Comparison of ENCODE assay signal across 8 mouse cellular contexts in genomic region chr11:23665798-23666501, GRCm38 (mm10). TPM values are rescaled to one million over a fixed set of nuclear protein-coding genes. Genes with fewer than 3 reads are reported as not detected.
DNase-seq lines count a peak whose midpoint lies in the region; ATAC-seq and TF ChIP-seq lines count a peak whose summit lies in the region.

Gene Pex13, minus strand, starts transcription at chr11:23665959.

- H3K4me1 ChIP-seq in hindbrain, embryonic 10.5 days (replicated peaks), result peaks cover 16% of the 10 kb centered on the region
- H3K4me1 ChIP-seq in lung, postnatal 0 days (ENCODE audit: insufficient read depth, low read depth, low read length), result peaks cover 3% of the 10 kb centered on the region; the same call in 1 of the 2 replicates

- no peak for TF ChIP-seq EP300 in lung, postnatal 0 days (IDR thresholded peaks at IDR 0.05)

- under 1% methylated on average over 49 of the region's 49 CpGs for whole genome bisulfite sequencing in hindbrain, embryonic 10.5 days
- under 1% methylated on average over 49 of the region's 49 CpGs for WGBS in lung, postnatal 0 days

- H3K27ac ChIP-seq in hindbrain, embryonic 10.5 days, result peak within 1 kb of the TSS; percentile 93
- H3K27ac ChIP-seq in lung, postnatal 0 days (ENCODE audit: low read length), result peak within 1 kb of the TSS; percentile 98

- TF ChIP-seq CTCF in lung, postnatal 0 days (IDR thresholded peaks at IDR 0.05), result peak; percentile 17; the same call in 1 of the 2 replicates

- peak within 1 kb of the TSS; percentile 83 for H3K9ac ChIP-seq in lung, postnatal 0 days (replicated peaks; ENCODE audit: low read depth)

- peak within 1 kb of the TSS; percentile 79 for H3K4me3 ChIP-seq in hindbrain, embryonic 10.5 days
- peak within 1 kb of the TSS; percentile 70 for H3K4me3 ChIP-seq in lung, postnatal 0 days (ENCODE audit: low read depth, low read length)

- no peaks in the 10 kb centered on the region for H3K27me3 ChIP-seq in hindbrain, embryonic 10.5 days (ENCODE audit: insufficient read depth, poor library complexity, severe bottlenecking)
- H3K27me3 ChIP-seq in lung, postnatal 0 days (replicated peaks; ENCODE audit: insufficient read depth, low read length), result no peaks in the 10 kb centered on the region

- ATAC-seq in frontal cortex, adult (ENCODE audit: low TSS enrichment), result peak; percentile 93
- ATAC-seq in lung, postnatal 0 days, result peak; percentile 97

- DNase-seq in MEL-GATA-1-ER (ENCODE audit: extremely low read depth, low read depth), result peak; percentile 91
- DNase-seq in cerebellum, adult 8-10 months, result peak; percentile 85
- peak; percentile 99 for DNase-seq in hindbrain, embryonic 10.5 days (ENCODE audit: low spot score)
- peak; percentile 93 for DNase-seq in layer of hippocampus, adult 9-11 months
- peak; percentile 96 for DNase-seq in lung, postnatal 0 days (ENCODE audit: low spot score)
- DNase-seq in ovary, postnatal 14 days (ENCODE audit: low spot score), result peak; percentile 89
- DNase-seq in thymus, postnatal 14 days, result peak; percentile 92

- 0 out of 2 replicates have a peak, but pooled peaks cover 3% of the 10 kb centered on the region for H3K36me3 ChIP-seq in hindbrain, embryonic 10.5 days
- H3K36me3 ChIP-seq in lung, postnatal 0 days (ENCODE audit: insufficient read depth, low read length), result no peaks in the 10 kb centered on the region

- H3K4me2 ChIP-seq in lung, postnatal 0 days (replicated peaks; ENCODE audit: low read depth, low read length), result peak within 1 kb of the TSS; percentile 60

- H3K9me3 ChIP-seq in hindbrain, embryonic 10.5 days, result no peaks in the 10 kb centered on the region
- no peaks in the 10 kb centered on the region for H3K9me3 ChIP-seq in lung, postnatal 0 days (ENCODE audit: low read length)

RNA-seq across cellular contexts. Expression of gene Pex13, which starts in this region (rescaled TPM):
- polyA plus RNA-seq in hindbrain, embryonic 10.5 days (2016; fragmentation: Nextera tagmentation; extraction: Ambion mirVana), result 28.8 and 37.8 TPM in 2 replicates
- 22.2 and 31.8 TPM in 2 replicates for polyA plus RNA-seq in lung, postnatal 0 days (2015; fragmentation: Nextera tagmentation; extraction: Ambion mirVana)

Comparison
In these comparisons a context has a peak if more than half of its experiments do, and no peak if none do; other contexts are left out.
1. Peak in every context shown above with its lines: DNase-seq, ATAC-seq, H3K4me3 ChIP-seq and H3K27ac ChIP-seq.